Mouse (Mus musculus) c-Kit-positive CD71-negative TER-119-negative erythroid progenitor cells, embryonic 14.5 days (primary cell): ENCODE data around the gene Mcm2.

ENCODE experiments used
- DNase-seq: peaks from one replicate; pipeline ENCODE4 v3.0.0-alpha.2; 2013; ENCODE audit warnings: low read depth

Mcm2 gene

DNA sequence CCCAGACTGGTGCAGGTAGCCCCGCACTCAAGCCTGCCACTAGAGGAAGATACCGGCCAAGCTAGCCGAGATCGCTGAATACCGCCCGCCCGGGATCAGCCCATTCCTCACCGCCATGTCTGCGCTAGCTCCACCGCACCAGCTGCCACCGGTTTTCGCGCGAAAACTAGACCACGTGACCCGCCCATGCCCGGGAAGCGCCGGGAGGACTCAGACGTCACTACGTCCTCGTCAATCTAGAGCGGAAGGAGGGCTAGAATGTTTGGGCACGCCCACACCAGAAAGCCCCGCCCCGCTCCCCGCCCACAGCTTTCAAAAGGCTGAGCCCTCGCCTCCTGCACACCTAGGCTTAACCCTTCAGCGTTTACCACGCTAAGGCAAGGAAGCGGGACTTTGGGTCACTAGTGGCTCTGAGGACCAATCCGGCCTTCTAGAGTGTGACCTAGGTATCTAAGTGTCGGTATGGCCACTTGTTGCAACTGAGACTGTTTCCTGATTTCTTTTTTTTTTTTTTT, at the start of gene Mcm2:
TSS of gene Mcm2 (minus strand) at position 247 of the 515 bp plus-strand sequence.
- DNase-seq, result peak; percentile 96

- DNase-seq, result no peak
These were observed 49.2 kb upstream of the Mcm2 start for GRCm38 (mm10) chr6:88947771-88948170.

- DNase-seq, result no peak
These were observed 47.9 kb upstream of the Mcm2 start for GRCm38 (mm10) chr6:88946442-88946841.

DNA sequence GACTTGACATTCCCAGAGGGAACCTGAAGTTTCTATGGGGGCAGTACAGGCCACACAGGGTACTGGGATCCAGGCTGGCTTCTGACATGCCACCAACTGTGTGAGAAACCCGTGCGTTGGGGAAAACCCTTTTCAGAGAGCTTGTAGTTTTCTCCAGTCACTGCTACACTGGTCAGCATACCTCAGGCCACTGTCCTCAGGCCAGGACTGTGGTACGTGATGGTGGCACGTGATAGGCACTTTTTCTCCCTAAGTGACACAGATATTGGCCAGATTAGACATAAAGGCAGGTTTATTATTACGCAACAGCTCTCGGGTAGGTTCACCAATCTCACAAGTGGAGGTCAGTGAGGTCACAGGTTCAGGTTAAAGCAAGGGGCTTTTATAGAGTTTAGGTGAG, 45.1 kb upstream of the Mcm2 start:
- no peak for DNase-seq

DNA sequence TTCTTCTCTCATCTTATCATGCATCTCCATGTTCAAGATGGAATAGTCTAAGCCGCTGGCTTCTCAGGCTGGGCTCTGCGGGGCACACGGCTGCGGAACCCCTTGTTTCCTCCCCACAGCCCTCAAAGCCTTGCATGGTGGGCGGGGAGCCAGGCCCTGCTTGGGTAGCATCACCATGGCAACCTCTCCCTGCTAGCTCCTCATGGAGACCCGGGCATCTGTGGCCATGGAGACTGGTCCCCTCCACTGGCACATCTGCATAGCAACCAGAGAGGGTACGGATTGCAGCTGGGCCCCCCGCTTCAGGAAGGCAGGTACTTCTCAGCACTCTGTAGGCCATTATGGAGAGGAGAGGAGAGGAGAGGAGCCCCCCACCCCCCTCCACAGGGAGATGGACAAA, 44.0 kb upstream of the Mcm2 start:
- no peak for DNase-seq

DNA sequence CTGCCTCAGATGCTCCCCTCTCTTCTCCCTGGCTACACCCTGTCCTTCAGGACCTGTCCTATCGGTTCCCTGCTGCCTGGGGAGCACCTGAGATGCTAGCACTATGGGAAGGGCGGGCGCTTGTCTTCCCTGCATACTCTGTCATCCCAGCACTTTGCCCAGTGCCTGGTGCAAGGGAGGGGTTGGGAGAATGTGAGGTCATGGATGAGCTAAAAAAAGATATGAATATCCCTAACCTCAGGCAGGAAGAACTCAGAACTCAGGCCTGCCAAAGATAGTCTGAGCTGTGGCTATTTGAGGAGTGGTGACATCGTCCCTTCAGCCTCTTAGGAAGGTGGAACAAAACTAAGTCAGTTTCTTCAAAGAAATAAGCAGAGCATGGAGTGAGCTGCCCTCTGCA, 43.0 kb upstream of the Mcm2 start:
- DNase-seq, result no peak

GRCm38 (mm10) chr6:88940090-88940916, 41.7 kb upstream of the Mcm2 start:
- DNase-seq, result no peak

DNA sequence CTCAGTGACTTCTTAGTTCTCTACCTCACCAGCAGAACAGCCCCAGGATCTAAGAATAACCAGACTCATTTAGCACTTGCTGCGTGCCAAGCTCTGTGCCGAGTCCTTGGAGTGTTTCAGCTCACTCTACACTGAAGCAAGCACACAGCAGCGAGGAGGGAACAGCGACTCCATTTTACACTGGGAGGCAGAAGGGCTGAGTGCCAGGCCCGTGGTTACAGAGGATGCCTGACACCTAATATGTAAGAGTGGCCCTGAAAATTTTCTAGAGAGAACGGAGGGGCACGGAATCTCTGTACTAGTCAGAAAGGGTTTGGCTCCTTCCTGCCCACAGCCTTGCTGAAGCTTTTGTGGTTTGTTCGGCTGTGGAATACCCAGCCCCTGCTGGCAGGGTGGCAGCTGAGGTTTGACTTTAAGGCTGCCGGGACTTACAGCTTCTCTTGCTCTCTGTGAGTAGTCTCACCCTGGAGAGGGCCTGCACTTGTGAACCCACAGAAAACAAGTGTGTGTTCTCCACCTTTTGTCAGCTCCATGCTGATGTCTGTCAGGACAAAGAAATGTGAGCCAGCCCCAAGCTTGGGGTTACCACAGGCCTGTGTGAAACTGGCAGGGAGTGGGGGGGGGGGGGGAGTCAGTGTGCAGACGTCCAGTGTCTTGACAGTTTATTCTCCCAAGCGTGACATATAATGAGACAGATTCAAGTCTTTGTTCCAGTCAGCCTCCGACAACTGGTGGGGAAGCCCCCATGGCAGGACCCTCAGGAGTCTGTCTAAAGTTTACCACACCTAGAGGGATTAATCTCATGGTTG, 40.9 kb upstream of the Mcm2 start:
- no peak for DNase-seq

DNA sequence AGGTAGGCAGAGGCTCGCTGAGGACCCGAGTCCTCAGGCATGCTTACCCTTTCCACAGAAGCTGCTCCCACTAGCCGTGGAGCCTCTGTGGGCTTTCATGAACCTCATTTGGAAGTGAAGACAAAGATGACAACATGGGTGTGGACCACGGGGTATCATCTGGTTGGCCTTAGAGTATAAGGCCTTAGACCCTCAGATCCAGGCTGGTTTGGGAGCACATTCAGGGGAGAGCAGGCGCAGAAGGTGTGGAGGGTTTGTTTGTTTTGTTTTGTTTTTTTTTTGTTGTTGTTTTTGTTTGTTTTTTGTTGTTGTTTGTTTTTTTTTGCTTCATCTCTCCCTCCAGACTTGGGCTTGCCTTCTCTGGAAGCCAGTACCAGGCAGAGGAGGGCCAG, 40.1 kb upstream of the Mcm2 start:
- no peak for DNase-seq

DNA sequence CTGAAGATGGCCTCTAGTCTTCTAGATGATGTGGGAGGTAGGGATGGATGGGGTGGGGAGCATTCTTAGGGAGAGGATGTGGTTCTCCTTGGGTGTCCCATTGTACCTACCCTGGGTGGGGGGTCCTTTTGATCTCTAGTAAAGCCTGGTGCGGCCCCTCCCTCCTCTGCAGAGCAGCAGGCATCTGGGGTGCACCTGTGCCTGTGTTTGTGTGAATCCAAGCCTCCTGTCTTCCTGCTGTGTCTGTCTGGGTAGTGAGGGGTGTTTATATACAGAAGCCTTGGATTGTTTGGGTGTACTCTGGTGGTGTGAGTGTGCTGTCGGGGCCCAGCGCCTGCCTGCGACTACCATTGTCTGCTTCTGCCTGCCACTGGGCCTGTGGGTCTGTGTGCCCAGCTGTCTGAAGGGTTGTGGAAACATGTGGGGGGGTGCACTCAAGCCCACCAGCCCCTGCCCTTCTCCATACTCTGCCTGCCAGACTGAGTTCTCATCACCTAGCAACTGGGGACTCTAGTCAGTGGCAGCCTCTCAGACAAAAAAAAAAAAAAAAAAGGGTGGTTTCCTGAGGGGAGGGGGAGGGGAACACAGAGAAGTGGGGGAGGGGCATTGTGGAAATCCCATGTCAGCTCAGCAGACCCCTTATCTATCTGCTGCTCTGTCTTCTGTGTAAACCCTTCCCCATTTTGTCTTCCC, 39.5 kb upstream of the Mcm2 start:
- no peak for DNase-seq

DNA sequence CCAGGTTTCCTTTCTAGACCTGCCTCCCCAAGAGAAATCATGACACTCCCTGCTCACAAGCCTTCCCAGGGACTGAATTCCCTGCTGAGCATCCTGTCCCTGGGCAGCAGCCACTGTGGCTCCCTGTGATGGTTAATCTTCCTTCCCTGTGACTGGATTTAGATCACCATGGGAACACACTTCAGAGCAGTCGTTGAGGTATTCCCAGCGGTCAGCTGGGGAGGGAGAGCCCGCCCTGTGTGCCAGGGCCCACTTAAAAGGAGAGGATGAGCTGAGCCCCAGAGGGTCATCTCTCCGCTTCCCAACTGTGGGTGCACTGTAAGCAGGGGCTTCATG, 38.6 kb upstream of the Mcm2 start:
- DNase-seq, result no peak

DNA sequence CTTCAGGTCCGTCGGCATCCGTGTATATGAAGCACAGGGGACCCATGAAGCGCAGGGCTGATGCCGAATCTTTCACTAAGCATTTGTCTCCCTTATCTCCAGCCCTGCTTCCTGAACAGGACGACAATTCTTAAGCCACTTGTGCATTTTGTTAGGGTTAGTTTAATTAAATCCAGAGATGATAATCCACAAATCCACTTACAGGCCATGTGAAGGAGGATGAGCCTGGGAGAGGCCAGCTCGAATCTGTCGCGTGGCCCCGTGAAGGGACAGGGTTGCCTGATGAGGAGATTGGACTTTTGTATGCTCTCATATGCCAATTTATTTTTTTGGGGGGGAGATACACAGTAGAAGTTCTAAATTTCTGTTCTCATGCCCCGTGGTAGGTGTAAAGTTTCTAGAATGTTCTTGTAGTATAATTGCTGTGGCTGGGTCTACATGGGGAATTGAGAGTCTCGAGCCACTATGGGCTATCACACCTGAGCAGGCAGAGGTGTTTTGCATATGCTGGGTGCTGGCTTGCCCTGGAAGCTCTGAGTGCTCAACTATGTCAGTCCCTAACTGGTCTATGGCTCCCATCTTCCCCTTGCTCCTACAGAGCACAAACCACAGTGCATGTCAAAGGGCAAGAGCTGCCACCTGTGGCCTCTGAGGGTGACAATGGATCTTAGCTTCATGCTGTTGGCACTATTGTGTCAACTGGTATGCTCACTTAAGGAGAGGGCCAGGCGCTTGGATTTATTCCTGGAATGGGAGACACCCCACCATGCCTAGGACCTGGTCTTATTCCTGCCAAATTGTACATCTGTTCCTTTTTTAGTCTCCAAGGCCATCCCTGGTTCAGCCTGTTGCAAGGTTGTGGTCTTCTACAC, 38.0 kb upstream of the Mcm2 start:
- DNase-seq, result no peak

DNA sequence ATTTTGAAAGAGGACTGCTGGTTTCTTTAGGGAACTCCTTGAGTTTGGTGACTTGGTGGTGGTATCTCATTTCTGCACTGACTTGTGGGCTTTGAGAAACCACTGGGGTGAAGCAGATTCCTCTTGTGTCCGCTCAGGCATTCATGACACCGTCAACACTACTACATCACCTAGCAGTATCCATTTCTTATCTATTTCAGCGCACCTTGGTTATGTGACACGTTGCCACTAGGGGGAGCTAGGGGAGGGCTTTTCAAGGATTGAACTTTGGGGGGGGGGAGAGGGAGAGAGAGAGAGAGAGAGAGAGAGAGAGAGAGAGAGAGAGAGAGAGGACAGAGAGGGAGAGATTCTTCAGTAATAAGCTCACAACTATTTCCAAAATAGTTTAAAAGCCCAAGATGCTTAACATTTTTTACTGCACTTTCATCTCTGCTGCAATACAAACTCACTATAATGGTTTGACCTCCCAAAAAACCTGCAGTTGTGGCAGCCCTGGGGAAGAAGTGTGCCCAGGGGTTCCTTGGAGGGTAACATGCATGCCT, 37.2 kb upstream of the Mcm2 start:
- DNase-seq, result no peak

- no peak for DNase-seq
These were observed 36.2 kb upstream of the Mcm2 start for GRCm38 (mm10) chr6:88934816-88935215.

- DNase-seq, result no peak
These were observed 35.6 kb upstream of the Mcm2 start for GRCm38 (mm10) chr6:88934132-88934531.

DNA sequence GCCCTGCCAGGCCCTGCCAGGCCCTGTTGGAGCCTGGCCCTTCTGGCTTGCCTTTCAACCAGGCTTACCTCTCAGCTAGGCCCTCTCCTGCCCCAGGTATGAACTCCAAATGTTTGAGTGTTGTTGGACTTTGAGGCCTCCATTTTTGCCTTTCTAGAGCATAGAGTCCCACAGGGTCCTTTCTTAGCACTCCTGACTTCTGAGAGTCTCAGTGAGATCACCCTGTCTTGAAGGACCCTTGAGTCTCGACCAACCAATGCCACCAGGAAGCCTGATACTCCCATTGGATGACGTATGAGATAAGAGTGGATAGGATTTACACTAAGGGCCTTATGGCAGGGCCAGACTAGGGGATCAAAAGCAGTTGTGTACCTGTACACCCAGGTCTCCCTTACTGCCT, 32.9 kb upstream of the Mcm2 start:
- no peak for DNase-seq

- DNase-seq, result no peak
These were observed 31.5 kb upstream of the Mcm2 start for GRCm38 (mm10) chr6:88930049-88930448.

DNA sequence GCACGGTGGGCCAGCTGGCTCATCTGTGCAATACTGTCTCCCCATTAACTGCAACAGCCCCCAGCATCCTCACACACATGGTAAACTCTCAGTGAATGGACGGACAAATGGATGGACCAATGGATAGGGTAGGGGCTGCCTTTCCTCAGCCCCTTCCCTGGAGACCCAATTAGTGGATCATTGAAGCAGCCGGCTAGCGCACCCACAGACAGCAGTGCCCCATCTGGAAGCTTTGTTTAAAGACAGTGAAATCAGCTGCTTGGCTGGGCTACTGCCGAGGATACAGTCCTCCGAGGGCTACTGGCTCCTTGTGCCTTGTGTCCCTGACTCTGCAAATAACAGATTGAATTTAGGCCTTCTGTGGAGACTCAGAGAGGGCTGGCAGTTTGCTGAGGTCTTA, 30.9 kb upstream of the Mcm2 start:
- no peak for DNase-seq

GRCm38 (mm10) chr6:88928576-88928975, 30.0 kb upstream of the Mcm2 start:
- DNase-seq, result no peak

DNA sequence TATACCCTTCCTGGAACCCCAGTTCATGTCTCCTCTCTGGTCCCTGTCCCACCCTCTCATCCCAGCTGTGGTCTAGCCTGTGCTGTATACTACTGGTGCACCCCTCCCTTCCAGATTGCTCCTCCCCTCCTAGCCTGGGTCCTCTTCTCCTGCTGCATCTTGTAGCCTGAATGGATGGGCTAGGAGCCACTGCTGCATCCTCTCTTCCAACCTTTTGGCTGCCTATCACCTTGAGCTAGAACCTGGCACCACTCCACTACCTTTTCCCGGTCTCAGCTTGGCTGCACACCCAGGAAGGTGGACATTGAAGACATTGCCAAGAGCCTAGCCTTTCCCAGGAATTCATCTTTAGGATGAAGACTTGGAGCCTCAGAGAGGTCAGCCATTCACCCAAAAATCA, 29.4 kb upstream of the Mcm2 start:
- no peak for DNase-seq

DNA sequence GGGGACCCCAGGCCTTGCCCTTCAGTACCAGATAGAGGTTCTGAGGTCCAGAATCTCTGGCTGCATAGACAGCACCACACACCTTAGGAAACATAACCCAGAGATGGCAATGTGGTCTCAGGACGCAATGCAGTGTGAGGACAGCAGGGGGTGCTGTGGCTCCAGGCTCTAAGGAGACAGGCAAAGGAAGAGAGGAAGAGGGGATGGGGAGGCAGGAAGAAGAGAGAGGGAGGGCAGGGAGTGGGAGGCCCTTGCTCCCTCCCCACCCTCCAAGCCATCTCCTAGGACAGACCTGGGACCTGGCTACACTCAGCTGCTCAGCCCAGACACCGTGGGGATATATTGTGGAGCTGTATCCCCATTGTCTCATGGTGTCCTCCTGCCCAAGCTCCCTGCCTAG, 29.0 kb upstream of the Mcm2 start:
- no peak for DNase-seq
